17 mouse cellular contexts compared by ENCODE assay signal in the genomic region with DNA sequence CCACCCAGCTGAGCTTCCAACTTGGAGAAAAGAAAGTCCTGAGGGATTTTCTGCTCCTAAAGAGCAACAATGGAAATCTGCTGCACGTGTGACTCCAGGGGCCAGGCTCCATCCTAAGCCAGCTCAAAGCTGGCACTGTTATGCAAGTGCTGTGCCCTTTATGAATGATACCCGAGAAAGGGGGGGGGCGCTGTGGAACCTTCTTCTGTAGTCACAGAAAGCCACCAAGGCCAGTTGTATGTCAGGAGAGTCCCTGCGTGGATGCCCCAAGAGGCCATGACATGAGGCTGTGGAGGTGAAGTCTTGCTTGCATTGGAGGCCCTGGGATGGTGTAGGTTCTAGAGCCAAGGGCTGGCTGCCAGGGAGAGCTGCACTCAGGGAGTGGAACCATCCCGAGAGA.
"Had no signal": no experiment of that assay in that cellular context is flagged by ENCODE, and none has a peak within 500 bp of the region (broad histone marks: within the 10 kb centered on the region; RNA-seq: fewer than 3 reads in every experiment).

No protein-coding gene starts in this region.

- H3K27me3 ChIP-seq: limb, embryonic 12.5 days; limb, embryonic 15.5 days; megakaryocyte, embryonic 14.5 days; midbrain, embryonic 12.5 days had no signal

- H3K36me3 ChIP-seq: limb, embryonic 12.5 days; limb, embryonic 15.5 days; midbrain, embryonic 12.5 days had no signal

- H3K9me3 ChIP-seq: limb, embryonic 12.5 days; limb, embryonic 15.5 days; midbrain, embryonic 12.5 days had no signal

- H3K27ac ChIP-seq: kidney, postnatal 0 days; layer of hippocampus, adult 2 months; left cerebral cortex, adult 2 months; limb, embryonic 12.5 days; limb, embryonic 15.5 days; liver, embryonic 14.5 days; midbrain, embryonic 12.5 days had no signal

- H3K4me1 ChIP-seq: limb, embryonic 15.5 days; midbrain, embryonic 12.5 days had no signal

- H3K4me2 ChIP-seq: limb, embryonic 12.5 days; limb, embryonic 15.5 days; liver, embryonic 11.5 days; lung, embryonic 14.5 days; midbrain, embryonic 12.5 days had no signal

- ATAC-seq: intestine, postnatal 0 days; liver, postnatal 0 days; lung, postnatal 0 days had no signal

- DNase-seq: kidney, adult 2 months; layer of hippocampus, adult 9-11 months; liver, postnatal 0 days; lung, embryonic 14.5 days; thymus, adult 18-20 months; thymus, postnatal 36 days had no signal

- H3K4me3 ChIP-seq: layer of hippocampus, adult 2 months; left cerebral cortex, adult 2 months; limb, embryonic 12.5 days; limb, embryonic 15.5 days; megakaryocyte, embryonic 14.5 days; midbrain, embryonic 12.5 days had no signal

- H3K9ac ChIP-seq: limb, embryonic 12.5 days; limb, embryonic 15.5 days; liver, embryonic 14.5 days; liver, postnatal 0 days; lung, embryonic 14.5 days; midbrain, embryonic 12.5 days had no signal
